Mouse (Mus musculus) embryonic facial prominence, embryonic 12.5 days (tissue): ENCODE measurements around the gene 2010111I01Rik. TPM values are rescaled to one million over a fixed set of nuclear protein-coding genes. Genes with fewer than 3 reads are reported as not detected.
A peak's percentile ranks its signal among the peaks of the same experiment; 100 is the strongest.
"Not testable (repeated sequence)": the region's sequence is repeated elsewhere in the genome, so short reads cannot be mapped to it uniquely, and the experiment has no call there.

Source experiments
- ATAC-seq: fragments of 200-750 bp; cut with Nextera tagmentation; 2 replicates; pipeline ENCODE4 v1.8.0; 2017; ENCODE audit not compliant: insufficient number of reproducible peaks, insufficient read depth, low FRiP score, low TSS enrichment
- H3K27ac ChIP-seq: fragments of 300-500 bp; sonication (generic); 2 replicates; pipeline ENCODE4 v1.5.1; 2016; ENCODE audit warnings: mild to moderate bottlenecking
- H3K27me3 ChIP-seq: fragments of 300-500 bp; sonication (generic); 2 replicates; pipeline ENCODE4 v1.6.1; 2016; ENCODE audit warnings: mild to moderate bottlenecking, moderate library complexity
- H3K36me3 ChIP-seq: fragments of 300-500 bp; sonication (generic); 2 replicates; pipeline ENCODE4 v1.6.1; 2016; ENCODE audit warnings: mild to moderate bottlenecking
- H3K4me1 ChIP-seq: fragments of 300-500 bp; sonication (generic); 2 replicates; pipeline ENCODE4 v1.6.1; 2016
- H3K4me2 ChIP-seq: fragments of 300-500 bp; sonication (generic); replicated peaks from 2 replicates; pipeline ENCODE4 v1.6.1; 2016; ENCODE audit warnings: mild to moderate bottlenecking, moderate library complexity
- H3K4me3 ChIP-seq: fragments of 300-500 bp; sonication (generic); 2 replicates; pipeline ENCODE4 v1.5.1; 2016; ENCODE audit warnings: mild to moderate bottlenecking
- H3K9ac ChIP-seq: fragments of 300-500 bp; sonication (generic); 2 replicates; pipeline ENCODE4 v1.6.1; 2016; ENCODE audit warnings: mild to moderate bottlenecking, moderate library complexity
- H3K9me3 ChIP-seq: fragments of 300-500 bp; sonication (generic); 2 replicates; pipeline ENCODE4 v1.6.1; 2016; ENCODE audit warnings: mild to moderate bottlenecking, moderate library complexity
- WGBS: fragments of 180-500 bp; shearing (Covaris S2); methylation state at CpG from one replicate; pipeline ENCODE4 v1.1.7; 2016; 5-methylcytosine and 5-hydroxymethylcytosine counted together
- polyA plus RNA-seq: library from polyadenylated mRNA; unstranded; fragments of >200 nt; fragmentation: Nextera tagmentation; extraction: Ambion mirVana; gene quantifications from 2 replicates; pipeline ENCODE4 v1.2.1, GENCODE M21; 2016

The 2010111I01Rik gene
- polyA plus RNA-seq, 1 experiment from 2014 or later = 144 TPM

GRCm38 (mm10) chr13:63306768-63307167 is 342.1 kb downstream of the 2010111I01Rik start:
- no peaks in the 10 kb centered on the region for H3K9me3 ChIP-seq
- WGBS = 81% methylated on average over 5 of the region's 5 CpGs
- H3K4me1 ChIP-seq = peaks cover 3% of the 10 kb centered on the region; the same call in 1 of the 2 replicates

GRCm38 (mm10) chr13:63309563-63309962 is 344.9 kb downstream of the 2010111I01Rik start:
- Histone ChIP-seq H3K4me1 (peaks cover 10% of the 10 kb centered on the region), H3K4me2 (no peak overlapping the region), H3K9ac (no peak overlapping the region), H3K27me3 (no peaks in the 10 kb centered on the region), H3K36me3 (peaks cover 4% of the 10 kb centered on the region; the same call in 1 of the 2 replicates), H3K9me3 (no peaks in the 10 kb centered on the region), H3K4me3 (no peak overlapping the region), H3K27ac (no peak overlapping the region)
- no peak for ATAC-seq
- 82% methylated on average over 3 of the region's 3 CpGs for WGBS

More at GRCm38 (mm10) chr13:63306768-63307167, 342.1 kb downstream of the 2010111I01Rik start:
- H3K4me2 ChIP-seq = no peak overlapping the region
- peaks cover 31% of the 10 kb centered on the region for H3K36me3 ChIP-seq
- no peak for ATAC-seq
- no peak overlapping the region for H3K4me3 ChIP-seq
- H3K9ac ChIP-seq = no peak overlapping the region
- no peak overlapping the region for H3K27ac ChIP-seq
- no peaks in the 10 kb centered on the region for H3K27me3 ChIP-seq

DNA sequence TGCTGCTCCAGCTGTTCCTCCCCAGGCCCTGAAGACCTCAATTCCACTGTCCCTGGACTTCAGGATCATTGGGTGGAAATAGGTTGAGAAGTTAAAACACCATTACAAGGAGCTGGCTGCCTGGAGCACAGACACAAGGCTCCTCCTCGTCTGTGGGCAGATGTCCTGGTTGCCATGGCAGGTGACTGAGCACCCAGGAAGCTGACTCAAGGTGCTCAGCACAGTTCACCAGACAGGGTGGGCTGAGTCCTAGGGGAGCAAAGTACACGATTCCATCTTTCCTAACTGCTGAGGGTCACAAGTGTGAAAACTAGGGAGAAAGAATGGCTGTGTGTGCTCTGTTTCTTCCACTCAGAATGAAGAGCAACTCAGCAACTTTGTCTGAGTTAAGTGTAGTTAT is 346.5 kb downstream of the 2010111I01Rik start:
- Histone ChIP-seq H3K9me3 (no peaks in the 10 kb centered on the region), H3K36me3 (no peaks in the 10 kb centered on the region; the same call in 1 of the 2 replicates), H3K9ac (no peak overlapping the region), H3K27ac (no peak overlapping the region), H3K4me2 (no peak overlapping the region), H3K4me1 (peaks cover 11% of the 10 kb centered on the region), H3K27me3 (no peaks in the 10 kb centered on the region), H3K4me3 (no peak overlapping the region)
- no peak for ATAC-seq
- 68% methylated on average over 2 of the region's 2 CpGs for WGBS

DNA sequence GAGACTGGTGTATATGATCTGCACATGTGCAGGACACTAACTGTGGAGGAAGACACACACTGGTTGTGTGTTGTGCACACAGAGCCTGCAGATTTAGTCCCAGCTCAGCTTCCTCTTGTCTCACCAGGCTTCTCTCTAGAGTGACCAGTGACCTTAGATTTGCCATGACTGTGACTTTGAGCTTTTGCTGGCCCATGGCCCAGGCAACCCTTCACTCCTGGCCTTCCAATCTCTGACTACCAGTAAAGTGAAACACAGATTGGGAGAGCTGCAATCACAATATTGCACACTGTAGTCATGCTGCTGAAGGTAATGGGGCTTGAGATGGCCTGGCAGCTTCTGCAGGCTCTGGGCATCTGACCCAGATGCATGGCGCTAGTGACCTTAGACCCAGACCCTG is 348.6 kb downstream of the 2010111I01Rik start:
- Histone ChIP-seq H3K4me2 (no peak overlapping the region), H3K9ac (no peak overlapping the region), H3K36me3 (peaks cover 2% of the 10 kb centered on the region; the same call in 1 of the 2 replicates), H3K4me3 (no peak overlapping the region), H3K4me1 (peaks cover 18% of the 10 kb centered on the region), H3K9me3 (no peaks in the 10 kb centered on the region), H3K27me3 (no peaks in the 10 kb centered on the region), H3K27ac (no peak overlapping the region)
- ATAC-seq = no peak
- WGBS = 90% methylated on average over 1 of the region's 1 CpGs

DNA sequence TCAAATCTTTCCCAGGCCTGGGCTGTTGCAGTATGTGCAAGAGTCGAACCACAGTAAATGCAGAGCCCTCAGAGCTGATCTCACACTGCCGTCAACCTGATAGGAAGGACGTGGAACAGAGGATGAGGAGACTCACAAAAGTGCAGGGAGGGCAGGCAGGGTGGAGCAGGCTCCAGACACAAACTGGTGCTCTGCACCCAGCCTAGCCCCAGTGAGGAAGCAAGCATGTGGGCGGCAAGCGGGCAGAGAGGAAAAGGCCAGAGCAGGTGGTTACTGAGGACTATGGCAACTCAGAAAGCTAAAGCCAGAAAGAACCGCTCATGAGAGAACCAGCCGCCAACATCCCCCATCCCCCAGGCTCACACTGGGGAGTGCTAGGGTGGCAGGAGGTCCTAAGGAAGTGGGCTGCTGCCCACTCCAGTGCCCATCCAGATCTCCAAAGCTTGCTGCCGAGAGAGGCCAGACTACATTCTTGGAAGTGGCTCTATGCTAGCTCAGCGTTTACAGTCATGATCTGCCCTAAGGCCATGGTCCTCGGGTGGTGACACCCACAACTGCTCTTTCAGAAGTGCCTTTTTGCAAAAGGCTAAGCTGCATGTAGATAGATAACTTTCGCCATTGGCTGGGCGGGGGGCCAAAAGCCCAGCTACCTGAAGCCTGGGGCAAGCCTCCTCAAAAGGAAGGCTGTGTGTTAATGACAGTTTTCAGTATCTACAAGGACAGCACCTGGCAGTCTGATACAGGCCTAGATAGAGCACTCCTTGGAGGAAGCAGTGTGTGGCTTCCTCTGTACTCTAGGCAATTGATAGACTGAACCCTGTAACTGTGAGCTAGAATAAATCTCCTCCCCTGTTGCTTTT is 349.3 kb downstream of the 2010111I01Rik start:
- ATAC-seq = no peak
- Histone ChIP-seq H3K9me3 (no peaks in the 10 kb centered on the region), H3K27me3 (no peaks in the 10 kb centered on the region), H3K9ac (no peak overlapping the region), H3K4me3 (no peak overlapping the region), H3K4me1 (peaks cover 18% of the 10 kb centered on the region), H3K36me3 (peaks cover 2% of the 10 kb centered on the region; the same call in 1 of the 2 replicates), H3K27ac (peak overlapping the region; percentile 5; the same call in 1 of the 2 replicates), H3K4me2 (no peak overlapping the region)
- WGBS = 73% methylated on average over 12 of the region's 12 CpGs

DNA sequence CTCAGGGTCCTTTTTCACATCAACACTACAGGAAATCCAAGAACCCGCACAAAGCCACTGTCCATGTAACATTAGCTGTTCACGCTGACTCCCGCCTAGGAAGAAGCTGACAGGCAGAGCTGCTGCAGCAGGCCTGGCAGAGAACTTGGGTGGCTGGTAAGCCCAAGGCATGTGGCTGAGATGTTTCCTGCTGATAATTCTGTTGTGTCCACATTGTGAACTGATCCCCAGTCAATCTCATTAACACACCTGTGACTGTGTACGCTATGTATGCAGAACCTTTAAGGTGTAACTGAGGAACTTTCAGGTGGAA is 349.9 kb downstream of the 2010111I01Rik start:
- ATAC-seq = no peak
- H3K4me1 ChIP-seq = peaks cover 18% of the 10 kb centered on the region
- no peak overlapping the region for H3K9ac ChIP-seq
- H3K9me3 ChIP-seq = no peaks in the 10 kb centered on the region
- 0 out of 2 replicates have a peak overlapping the region, but pooled peaks have one; percentile 5 for H3K27ac ChIP-seq
- WGBS = 47% methylated on average over 4 of the region's 4 CpGs
- no peak overlapping the region for H3K4me3 ChIP-seq
- no peak overlapping the region for H3K4me2 ChIP-seq
- no peaks in the 10 kb centered on the region for H3K27me3 ChIP-seq
- H3K36me3 ChIP-seq = peaks cover 2% of the 10 kb centered on the region; the same call in 1 of the 2 replicates

DNA sequence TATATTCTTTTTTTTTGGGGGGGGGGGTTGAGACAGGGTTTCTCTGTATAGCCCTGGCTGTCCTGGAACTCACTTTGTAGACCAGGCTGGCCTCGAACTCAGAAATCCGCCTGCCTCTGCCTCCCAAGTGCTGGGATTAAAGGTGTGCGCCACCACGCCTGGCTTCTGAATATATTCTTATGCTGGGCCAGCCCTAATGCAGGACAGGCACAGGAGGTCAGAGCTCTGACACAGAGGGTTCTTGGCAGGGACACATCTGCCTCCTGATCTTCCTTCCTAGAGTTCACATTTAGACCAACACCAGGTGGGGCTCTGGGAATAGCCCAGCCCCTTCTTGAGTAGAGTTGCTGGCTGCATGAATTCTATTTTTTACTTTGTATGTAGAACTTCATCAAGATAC is 350.4 kb downstream of the 2010111I01Rik start:
- not testable (repeated sequence) for H3K9ac ChIP-seq, H3K27ac ChIP-seq, H3K27me3 ChIP-seq, H3K4me2 ChIP-seq, H3K36me3 ChIP-seq, H3K4me3 ChIP-seq, ATAC-seq, H3K9me3 ChIP-seq
- 97% methylated on average over 4 of the region's 4 CpGs for WGBS
- peaks cover 18% of the 10 kb centered on the region for H3K4me1 ChIP-seq

DNA sequence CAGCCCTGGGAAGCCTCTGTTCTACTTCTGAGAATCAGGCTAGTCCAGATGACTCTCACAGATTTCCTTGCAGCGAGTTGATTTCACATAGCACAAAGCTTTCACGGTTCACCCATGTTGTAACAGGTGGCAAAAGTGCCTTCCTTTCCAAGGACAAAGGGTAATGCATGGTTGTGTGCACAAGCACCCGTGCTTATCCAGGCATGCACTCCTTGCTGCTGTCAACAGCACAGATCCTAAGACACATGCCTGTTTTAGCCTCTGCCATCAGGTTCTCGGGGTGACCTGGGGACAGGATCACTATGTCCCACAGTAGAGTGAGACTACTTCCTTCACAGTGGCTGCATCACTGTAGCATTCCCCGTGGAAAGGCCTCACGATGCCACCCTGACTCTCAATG is 351.1 kb downstream of the 2010111I01Rik start:
- H3K4me2 ChIP-seq = no peak overlapping the region
- no peak overlapping the region for H3K9ac ChIP-seq
- 87% methylated on average over 6 of the region's 6 CpGs for WGBS
- H3K4me1 ChIP-seq = peaks cover 18% of the 10 kb centered on the region
- H3K36me3 ChIP-seq = peaks cover 2% of the 10 kb centered on the region; the same call in 1 of the 2 replicates
- no peaks in the 10 kb centered on the region for H3K27me3 ChIP-seq
- no peaks in the 10 kb centered on the region for H3K9me3 ChIP-seq
- no peak overlapping the region for H3K4me3 ChIP-seq
- no peak for ATAC-seq
- H3K27ac ChIP-seq = no peak overlapping the region

- H3K4me3 ChIP-seq = no peak overlapping the region
- ATAC-seq = no peak
These were observed 351.7 kb downstream of the 2010111I01Rik start for GRCm38 (mm10) chr13:63316407-63316806.

DNA sequence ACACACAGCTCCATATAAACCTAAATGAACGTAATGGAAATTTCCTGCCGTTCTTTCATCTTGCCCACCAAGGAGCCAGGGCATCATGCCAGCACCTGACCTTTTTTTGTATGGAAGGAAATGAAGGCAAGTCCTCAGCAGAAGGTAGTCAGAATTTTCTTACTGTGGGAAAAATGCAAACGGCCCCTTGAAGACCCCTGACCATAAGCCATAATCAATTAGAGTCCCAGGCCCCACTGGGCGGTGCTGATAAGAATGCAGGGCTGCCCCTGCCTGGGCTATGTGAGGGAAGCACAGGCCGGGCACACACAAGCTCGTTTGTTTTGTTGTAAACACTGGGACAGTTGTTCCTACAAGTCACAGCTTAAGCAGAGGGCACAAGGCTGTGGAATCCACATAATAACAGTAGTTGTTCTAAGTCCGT is 353.0 kb downstream of the 2010111I01Rik start:
- Histone ChIP-seq H3K27me3 (no peaks in the 10 kb centered on the region), H3K4me3 (no peak overlapping the region), H3K9me3 (no peaks in the 10 kb centered on the region), H3K4me1 (peaks cover 28% of the 10 kb centered on the region), H3K9ac (no peak overlapping the region), H3K4me2 (no peak overlapping the region), H3K36me3 (peaks cover 2% of the 10 kb centered on the region; the same call in 1 of the 2 replicates), H3K27ac (no peak overlapping the region)
- ATAC-seq = no peak
- 47% methylated on average over 7 of the region's 7 CpGs for WGBS

More at GRCm38 (mm10) chr13:63316407-63316806, 351.7 kb downstream of the 2010111I01Rik start:
- Histone ChIP-seq H3K4me1 (peaks cover 20% of the 10 kb centered on the region), H3K9me3 (no peaks in the 10 kb centered on the region), H3K9ac (no peak overlapping the region), H3K36me3 (peaks cover 2% of the 10 kb centered on the region; the same call in 1 of the 2 replicates), H3K27me3 (no peaks in the 10 kb centered on the region), H3K27ac (no peak overlapping the region), H3K4me2 (no peak overlapping the region)
- 91% methylated on average over 5 of the region's 5 CpGs for WGBS

DNA sequence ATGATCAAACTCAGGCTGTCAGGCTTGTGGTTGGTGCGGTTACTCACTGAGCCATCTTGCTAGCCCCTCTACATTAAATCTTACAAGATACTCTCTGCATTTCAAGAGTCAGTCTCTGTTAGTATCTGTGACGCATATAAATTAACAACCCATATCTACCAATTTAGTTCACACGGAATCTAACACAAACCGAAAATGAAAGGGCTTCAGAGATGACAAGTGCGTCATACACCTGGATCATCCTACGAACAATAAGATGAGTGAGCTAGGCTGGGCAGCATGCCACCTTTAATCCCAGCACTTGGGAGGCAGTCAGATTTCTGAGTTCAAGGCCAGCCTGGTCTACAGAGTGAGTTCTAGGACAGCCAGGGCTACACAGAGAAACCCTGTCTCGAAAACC is 355.1 kb downstream of the 2010111I01Rik start:
- Histone ChIP-seq H3K4me3 (no peak overlapping the region), H3K9ac (no peak overlapping the region), H3K4me1 (peaks cover 36% of the 10 kb centered on the region), H3K27me3 (no peaks in the 10 kb centered on the region), H3K4me2 (no peak overlapping the region), H3K27ac (no peak overlapping the region), H3K9me3 (no peaks in the 10 kb centered on the region), H3K36me3 (peaks cover 2% of the 10 kb centered on the region; the same call in 1 of the 2 replicates)
- ATAC-seq = no peak
- WGBS = 96% methylated on average over 7 of the region's 7 CpGs

- Histone ChIP-seq H3K9me3 (no peaks in the 10 kb centered on the region), H3K27ac (no peak overlapping the region), H3K4me2 (no peak overlapping the region), H3K9ac (no peak overlapping the region), H3K4me3 (no peak overlapping the region), H3K36me3 (0 out of 2 replicates have a peak, but pooled peaks cover 2% of the 10 kb centered on the region), H3K4me1 (peaks cover 43% of the 10 kb centered on the region), H3K27me3 (no peaks in the 10 kb centered on the region)
- 50% methylated on average over 5 of the region's 5 CpGs for WGBS
- no peak for ATAC-seq
These were observed 357.0 kb downstream of the 2010111I01Rik start for GRCm38 (mm10) chr13:63321689-63322088.
